Comparison of ENCODE assay signal across 21 mouse cellular contexts in the genomic region with DNA sequence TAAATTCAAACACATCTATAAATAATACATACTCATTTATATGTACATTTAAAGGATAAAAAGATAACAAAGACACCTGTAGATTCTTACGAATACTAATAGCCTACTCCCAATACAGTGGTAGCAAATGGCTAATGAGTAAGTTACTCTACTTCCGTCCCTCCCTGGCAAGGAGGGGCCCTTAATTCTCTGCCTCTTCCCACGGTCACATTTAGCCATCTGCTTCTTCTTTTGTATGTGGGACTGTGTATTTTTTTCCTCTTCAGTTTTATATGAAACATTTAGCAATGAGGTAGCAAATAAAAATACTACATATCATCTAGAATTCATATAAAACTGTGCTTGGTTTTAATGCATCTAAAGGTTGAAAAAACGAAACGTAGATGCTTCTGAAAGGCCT.
"Had no signal": no experiment of that assay in that cellular context is flagged by ENCODE, and none has a peak within 500 bp of the region (broad histone marks: within the 10 kb centered on the region; RNA-seq: fewer than 3 reads in every experiment).

No protein-coding gene starts in this region.

- H3K27me3 ChIP-seq: limb, embryonic 13.5 days; liver, embryonic 13.5 days; midbrain, embryonic 12.5 days; neural tube, embryonic 13.5 days; stomach, embryonic 15.5 days had no signal

- H3K27ac ChIP-seq: liver, embryonic 13.5 days; midbrain, embryonic 12.5 days; neural tube, embryonic 13.5 days; stomach, embryonic 15.5 days had no signal

- H3K4me3 ChIP-seq: limb, embryonic 13.5 days; liver, embryonic 13.5 days; midbrain, embryonic 12.5 days; myocyte; neural tube, embryonic 13.5 days; stomach, embryonic 15.5 days had no signal

- H3K4me1 ChIP-seq: liver, embryonic 13.5 days; midbrain, embryonic 12.5 days had no signal

- H3K36me3 ChIP-seq: limb, embryonic 13.5 days; liver, embryonic 13.5 days; midbrain, embryonic 12.5 days; neural tube, embryonic 13.5 days; stomach, embryonic 15.5 days had no signal

- DNase-seq: kidney, adult 18-20 months; kidney, adult 9 months; kidney, postnatal 14 days; left cerebral cortex, postnatal 4 days; liver; liver, embryonic 13.5 days; lung, adult 2 months; lung, postnatal 14 days; lung, postnatal 4 days; retina, postnatal 1 day; right cerebral cortex, postnatal 25 days; spleen, adult 18-20 months; thymus, adult 18-20 months; thymus, postnatal 36 days had no signal

- H3K9me3 ChIP-seq: limb, embryonic 13.5 days; liver, embryonic 13.5 days; midbrain, embryonic 12.5 days; neural tube, embryonic 13.5 days; stomach, embryonic 15.5 days had no signal

- H3K9ac ChIP-seq: limb, embryonic 13.5 days; liver, embryonic 13.5 days; midbrain, embryonic 12.5 days; neural tube, embryonic 13.5 days; stomach, embryonic 15.5 days had no signal

- H3K4me2 ChIP-seq: liver, embryonic 13.5 days; midbrain, embryonic 12.5 days; neural tube, embryonic 13.5 days; stomach, embryonic 15.5 days had no signal

- ATAC-seq: intestine, embryonic 16.5 days; midbrain, embryonic 16.5 days had no signal
